Mouse (Mus musculus): Measurements from ENCODE around the gene Bmp4.

Bmp4 gene

DNA sequence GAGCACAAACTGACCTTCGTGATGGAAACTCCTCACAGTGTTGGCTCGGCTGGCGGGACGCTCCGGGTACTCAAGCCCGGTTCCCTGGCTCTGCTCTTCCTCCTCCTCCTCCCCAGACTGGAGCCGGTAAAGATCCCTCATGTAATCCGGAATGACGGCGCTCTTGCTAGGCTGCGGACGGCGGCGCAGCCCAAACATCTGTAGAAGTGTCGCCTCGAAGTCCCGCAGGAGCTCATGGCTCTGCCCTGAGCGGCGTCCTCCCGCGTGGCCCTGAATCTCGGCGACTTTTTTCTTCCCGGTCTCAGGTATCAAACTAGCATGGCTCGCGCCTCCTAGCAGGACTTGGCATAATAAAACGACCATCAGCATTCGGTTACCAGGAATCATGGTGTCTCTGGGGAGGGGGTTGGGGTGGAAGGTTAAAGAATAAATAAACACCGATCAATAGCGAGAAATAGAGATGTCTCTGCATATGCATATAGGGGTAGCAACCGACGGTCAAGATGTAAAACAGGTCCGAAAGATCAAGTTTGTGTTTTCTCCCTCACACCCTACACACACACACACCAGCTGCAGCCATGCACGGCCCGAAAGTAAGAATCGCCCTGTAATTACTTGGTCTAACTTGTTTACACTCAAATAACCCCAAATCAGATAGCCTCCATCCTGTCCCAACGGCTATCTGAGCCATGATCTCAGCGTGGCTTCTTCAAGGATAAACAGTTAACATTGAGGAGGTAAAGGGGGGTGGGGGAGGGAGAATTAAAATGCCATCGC, 4.6 kb downstream of the Bmp4 start:
- DNase-seq (ENCODE audit: low read depth) = no peak

GRCm38 (mm10) chr14:46384946-46385691, 5.3 kb downstream of the Bmp4 start:
- no peak for DNase-seq (ENCODE audit: low read depth)

DNA sequence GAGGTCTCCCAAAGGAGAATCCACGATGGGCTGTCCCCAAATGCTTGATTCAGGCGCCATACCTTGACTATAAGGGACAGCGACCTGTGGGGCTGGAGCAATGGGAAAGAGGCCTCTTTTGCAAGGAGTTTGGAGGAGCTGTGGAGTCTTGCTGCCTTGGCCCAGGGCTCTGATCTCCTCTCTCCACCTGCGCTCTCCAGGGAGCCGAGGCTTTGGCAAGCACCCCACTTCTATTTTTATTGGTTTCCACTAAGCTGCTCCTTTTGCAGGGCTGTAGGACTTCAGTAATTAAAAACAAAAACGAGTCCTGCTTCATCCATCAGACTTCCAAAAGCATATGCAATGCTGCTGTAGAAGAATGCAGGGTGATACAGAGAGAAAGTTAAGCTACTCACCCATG, 9.0 kb downstream of the Bmp4 start:
- DNase-seq (ENCODE audit: low read depth) = no peak

DNA sequence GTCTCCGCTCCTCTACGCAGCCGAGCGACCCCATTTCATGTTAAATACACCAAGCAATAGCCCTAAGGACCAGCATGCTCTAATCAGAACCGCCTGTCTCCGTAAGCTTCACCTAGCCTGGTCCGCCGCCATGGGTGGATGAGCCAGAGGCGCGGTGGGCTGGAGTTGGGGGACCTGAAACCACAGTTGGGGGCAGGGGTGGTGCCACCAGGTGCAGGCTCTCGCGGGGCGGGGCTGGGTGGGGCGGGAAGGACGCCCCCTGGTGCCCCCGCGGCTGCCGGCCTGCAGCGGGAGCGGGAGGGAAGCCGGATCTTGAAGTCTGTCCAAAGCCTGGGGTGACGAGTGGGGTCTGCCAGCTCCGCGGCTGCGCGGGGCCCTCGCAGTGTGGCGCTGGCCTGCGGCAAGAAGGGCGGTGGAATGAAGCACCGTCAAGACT, 10.2 kb downstream of the Bmp4 start:
- DNase-seq (ENCODE audit: low read depth) = no peak

DNA sequence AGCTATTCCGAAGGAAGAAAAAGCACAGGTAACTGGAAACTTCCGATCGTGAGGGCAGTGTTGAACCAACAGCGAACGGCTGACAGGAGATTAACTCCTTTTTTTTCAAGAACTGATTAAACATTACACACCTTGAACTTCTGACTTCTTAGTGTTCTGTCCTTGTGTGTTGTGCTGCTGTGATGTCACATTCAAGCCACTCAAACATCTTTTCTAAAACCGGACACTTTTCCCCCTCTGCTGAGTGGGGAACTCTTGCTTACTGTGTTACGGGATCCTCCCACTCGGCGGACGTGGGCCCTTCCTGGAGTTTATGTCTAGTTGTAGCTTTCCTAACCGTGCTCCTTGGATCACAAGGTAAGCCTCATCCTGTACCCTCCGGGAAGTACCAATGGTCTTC, 11.2 kb downstream of the Bmp4 start, which contains the start of gene Gm15217:
TSS of gene Gm15217 (plus strand) at position 130 of the 400 bp plus-strand sequence.
- DNase-seq (ENCODE audit: low read depth) = no peak

GRCm38 (mm10) chr14:46375796-46376195, 14.7 kb downstream of the Bmp4 start:
- DNase-seq (ENCODE audit: low read depth) = no peak

- DNase-seq (ENCODE audit: low read depth) = no peak
These were observed 18.0 kb downstream of the Bmp4 start for GRCm38 (mm10) chr14:46372452-46372851.

DNA sequence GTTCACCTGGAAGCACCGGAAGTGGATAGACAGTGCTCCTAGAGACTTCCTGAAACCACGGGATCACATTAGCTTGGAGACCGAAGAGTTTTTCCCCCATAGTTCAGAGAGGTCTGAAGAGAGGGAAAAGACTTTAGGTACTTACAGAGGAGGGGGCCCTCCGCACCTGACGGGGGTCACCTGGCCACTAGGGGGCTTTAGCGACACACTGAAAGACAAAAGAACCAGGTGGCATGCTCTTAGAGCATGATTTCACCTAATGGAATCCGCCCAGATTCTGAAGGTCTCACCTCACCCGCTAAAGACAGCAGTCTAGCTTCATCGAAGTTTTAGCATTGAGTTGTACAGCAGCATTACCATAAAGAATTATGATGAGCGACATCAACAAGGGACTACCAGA, 27.3 kb downstream of the Bmp4 start:
- no peak for DNase-seq (ENCODE audit: low read depth)

DNA sequence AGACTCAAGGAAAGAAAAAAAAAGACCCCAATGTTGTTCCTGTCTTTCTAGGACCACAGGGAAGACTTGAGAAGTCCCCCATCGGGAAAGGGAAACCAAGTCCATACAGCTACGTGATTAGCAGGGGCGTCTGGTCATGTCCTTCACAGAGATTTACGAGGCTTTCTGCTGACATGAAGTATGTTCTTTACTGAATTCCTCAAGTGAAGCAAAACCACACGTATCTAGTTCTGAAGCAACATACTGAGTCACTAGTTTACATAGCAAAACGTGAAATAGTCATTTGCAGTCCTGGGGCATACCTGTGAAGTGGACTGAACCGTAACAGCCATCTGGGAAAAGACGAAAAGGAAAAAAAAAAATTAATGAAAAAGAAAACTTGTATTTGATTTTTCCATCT, 32.8 kb downstream of the Bmp4 start:
- no peak for DNase-seq (ENCODE audit: low read depth)

DNA sequence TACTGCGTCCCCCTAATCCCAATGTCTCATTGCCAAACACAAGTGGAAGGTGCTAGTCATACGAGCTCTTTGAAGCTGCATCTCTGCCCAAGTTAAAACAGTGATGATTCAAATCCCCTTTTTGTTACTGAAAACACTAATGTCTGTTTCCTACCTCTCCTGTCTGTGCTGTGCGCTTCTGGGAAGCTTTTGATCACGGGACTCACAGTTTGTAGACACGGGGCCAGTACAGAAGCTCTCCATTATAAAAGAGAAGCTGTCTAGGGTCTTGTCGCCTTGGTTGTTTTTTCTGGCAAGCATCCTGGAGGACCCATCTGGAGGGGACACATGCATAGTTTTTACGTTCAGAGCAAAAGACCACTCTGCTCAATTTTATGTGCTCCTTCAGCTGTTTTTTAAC, 33.2 kb downstream of the Bmp4 start:
- DNase-seq (ENCODE audit: low read depth) = no peak

DNA sequence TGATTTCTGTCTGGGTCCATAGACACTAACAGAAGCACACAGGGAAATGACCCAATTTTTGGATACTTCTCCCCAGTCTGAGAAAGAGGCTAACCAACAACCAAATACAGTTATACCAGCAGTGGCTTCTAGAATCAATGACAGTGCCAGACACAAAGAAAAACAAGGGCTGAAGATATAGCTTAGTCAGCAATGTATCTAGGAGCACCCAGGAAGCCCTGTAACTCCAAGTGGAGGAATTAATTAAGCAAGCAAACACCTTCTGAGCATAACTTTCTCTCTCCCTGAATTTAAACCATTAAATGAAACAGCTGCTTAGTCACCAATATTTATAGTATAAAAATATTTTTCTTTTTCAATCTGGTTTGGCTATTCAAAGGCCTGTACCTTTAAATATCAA, 45.7 kb downstream of the Bmp4 start:
- no peak for DNase-seq (ENCODE audit: low read depth)

DNA sequence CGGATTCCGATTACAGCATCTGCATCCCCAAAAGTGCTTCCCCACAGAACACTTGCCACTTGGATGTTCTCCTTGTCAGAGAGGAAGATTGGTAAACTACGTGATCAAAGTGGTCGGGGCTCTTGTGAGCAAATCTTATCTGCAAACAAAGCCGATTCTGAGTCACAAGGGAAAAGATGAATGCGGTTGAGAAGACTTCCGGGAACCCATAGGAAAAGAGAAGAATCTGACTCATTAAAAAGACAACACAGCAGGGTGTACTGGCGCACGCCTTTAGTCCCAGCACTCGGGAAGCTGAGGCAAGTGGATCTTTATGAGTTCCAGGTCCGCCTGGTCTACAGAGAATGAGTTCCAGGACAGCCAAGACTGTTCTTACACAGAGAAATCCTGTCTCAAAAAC, 51.7 kb downstream of the Bmp4 start:
- no peak for DNase-seq (ENCODE audit: low read depth)
